8 mouse cellular contexts compared by ENCODE assay signal in the genomic region with DNA sequence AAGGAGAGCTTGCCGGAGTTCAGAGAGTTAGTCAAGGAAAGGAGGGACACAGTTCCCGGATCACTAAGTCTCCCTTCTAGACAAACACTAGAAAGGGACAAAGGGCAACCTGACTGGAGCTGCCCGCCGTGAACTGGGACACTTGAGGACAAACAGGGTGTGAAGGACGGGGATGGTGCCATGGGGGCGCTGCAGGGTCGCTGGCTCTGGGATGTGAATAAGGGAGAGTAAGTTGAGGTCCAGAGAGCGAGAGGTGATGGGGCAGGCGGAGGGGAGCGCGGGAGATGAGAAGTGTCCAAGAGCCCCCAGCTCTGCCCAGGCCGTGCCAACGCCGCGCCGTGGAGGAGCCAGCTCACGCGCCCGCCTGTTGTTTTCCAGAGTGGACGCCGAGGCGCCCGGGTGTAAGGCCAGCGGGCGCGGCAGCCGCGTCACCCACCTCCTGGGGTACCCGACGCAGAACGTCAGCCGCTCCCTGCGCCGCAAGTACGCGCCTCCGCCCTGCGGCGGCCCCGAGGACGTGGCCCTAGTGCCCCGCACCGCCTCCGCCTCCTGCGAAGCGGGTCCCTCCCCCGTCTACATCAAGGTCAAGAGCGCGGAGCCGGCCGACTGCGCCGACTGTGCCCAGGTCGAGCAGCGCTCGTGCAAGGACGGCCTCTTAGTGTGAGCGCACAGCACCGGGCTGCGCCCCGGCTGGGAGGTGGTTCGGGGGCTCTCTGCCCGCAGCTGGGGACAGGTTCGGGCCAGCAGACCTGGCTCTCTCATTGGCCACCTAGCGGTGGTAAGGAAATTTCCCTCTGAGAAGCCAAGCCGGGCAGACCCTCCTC. TPM values are rescaled to one million over a fixed set of nuclear protein-coding genes. Genes with fewer than 3 reads are reported as not detected.
DNase-seq lines count a peak whose midpoint lies in the region; ATAC-seq and TF ChIP-seq lines count a peak whose summit lies in the region.

No protein-coding gene starts in this region.

- peak overlapping the region; percentile 51; the same call in 1 of the 2 replicates for H3K9ac ChIP-seq in ES-Bruce4 (ENCODE audit: low read depth, poor library complexity, severe bottlenecking)
- peak overlapping the region; percentile 53 for H3K9ac ChIP-seq in lung, embryonic 15.5 days

- under 1% methylated on average over 65 of the region's 66 CpGs for WGBS in hindbrain, embryonic 10.5 days
- WGBS in lung, embryonic 15.5 days = under 1% methylated on average over 62 of the region's 66 CpGs
- WGBS in olfactory bulb, adult 2 months = under 1% methylated on average over 66 of the region's 66 CpGs

- peak overlapping the region; percentile 98 for H3K4me2 ChIP-seq in lung, embryonic 15.5 days

- no peaks in the 10 kb centered on the region for H3K9me3 ChIP-seq in ES-Bruce4 (replicated peaks; ENCODE audit: control insufficient read depth, insufficient read depth, low read length, poor library complexity, severe bottlenecking)
- no peaks in the 10 kb centered on the region for H3K9me3 ChIP-seq in hindbrain, embryonic 10.5 days
- H3K9me3 ChIP-seq in lung, embryonic 15.5 days = no peaks in the 10 kb centered on the region

- H3K4me1 ChIP-seq in ES-Bruce4 (ENCODE audit: control insufficient read depth, insufficient read depth, low read length) = no peaks in the 10 kb centered on the region
- peaks cover 25% of the 10 kb centered on the region for H3K4me1 ChIP-seq in hindbrain, embryonic 10.5 days (replicated peaks)
- peaks cover 15% of the 10 kb centered on the region; the same call in 1 of the 2 replicates for H3K4me1 ChIP-seq in lung, embryonic 15.5 days
- H3K4me1 ChIP-seq in olfactory bulb, adult 2 months (ENCODE audit: control insufficient read depth, insufficient read depth, low read length) = peaks cover 12% of the 10 kb centered on the region

- DNase-seq in cerebellum, adult 18-20 months = peak; percentile 62 to 71
- DNase-seq in hindbrain, embryonic 10.5 days (ENCODE audit: low spot score) = peak; percentile 82
- peak; percentile 38 for DNase-seq in layer of hippocampus, adult 9-11 months
- DNase-seq in thymus, postnatal 0 days (ENCODE audit: low spot score) = peak; percentile 59

- no peaks in the 10 kb centered on the region; the same call in 1 of the 2 replicates for H3K27me3 ChIP-seq in ES-Bruce4 (ENCODE audit: control insufficient read depth, insufficient read depth, low read length, poor library complexity, severe bottlenecking)
- H3K27me3 ChIP-seq in hindbrain, embryonic 10.5 days (ENCODE audit: insufficient read depth, poor library complexity, severe bottlenecking) = peaks cover 71% of the 10 kb centered on the region
- H3K27me3 ChIP-seq in lung, embryonic 15.5 days = peaks cover 41% of the 10 kb centered on the region

- peak; percentile 52 for TF ChIP-seq CTCF in ES-Bruce4 (IDR thresholded peaks at IDR 0.05; ENCODE audit: low read depth, low read length)
- no peak for TF ChIP-seq CTCF in olfactory bulb, adult 2 months (IDR thresholded peaks at IDR 0.05; ENCODE audit: insufficient read depth, low read depth, low read length)

- TF ChIP-seq EP300 in ES-Bruce4 (IDR thresholded peaks at IDR 0.05; ENCODE audit: insufficient read depth, low read depth, low read length) = no peak

- peak overlapping the region; percentile 70 for H3K4me3 ChIP-seq in ES-Bruce4 (ENCODE audit: low read depth, low read length)
- H3K4me3 ChIP-seq in hindbrain, embryonic 10.5 days = peak overlapping the region; percentile 78
- H3K4me3 ChIP-seq in lung, embryonic 15.5 days = peak overlapping the region; percentile 63
- H3K4me3 ChIP-seq in olfactory bulb, adult 2 months (ENCODE audit: insufficient read depth, low read depth, low read length) = peak overlapping the region; percentile 65

- H3K27ac ChIP-seq in ES-Bruce4 (ENCODE audit: insufficient read depth, low read length) = no peak overlapping the region
- H3K27ac ChIP-seq in hindbrain, embryonic 10.5 days = peak overlapping the region; percentile 85
- peak overlapping the region; percentile 18; the same call in 1 of the 2 replicates for H3K27ac ChIP-seq in lung, embryonic 15.5 days
- H3K27ac ChIP-seq in olfactory bulb, adult 2 months (ENCODE audit: insufficient read depth, low read depth, low read length) = peak overlapping the region; percentile 6; the same call in 1 of the 2 replicates

- no peak for TF ChIP-seq POLR2A in ES-Bruce4 (IDR thresholded peaks at IDR 0.05; ENCODE audit: insufficient read depth, low read length)
- TF ChIP-seq POLR2A in olfactory bulb, adult 2 months (IDR thresholded peaks at IDR 0.05; ENCODE audit: insufficient read depth, low read depth, low read length) = peak; percentile 38; the same call in 1 of the 2 replicates

- ATAC-seq in frontal cortex, adult (ENCODE audit: low TSS enrichment) = peak; percentile 89
- peak; percentile 79 for ATAC-seq in lung, embryonic 15.5 days (ENCODE audit: borderline replicate concordance, extremely low read depth, low FRiP score, low TSS enrichment)

- no peaks in the 10 kb centered on the region for H3K36me3 ChIP-seq in ES-Bruce4 (ENCODE audit: control insufficient read depth, insufficient read depth, low read length, poor library complexity, severe bottlenecking)
- H3K36me3 ChIP-seq in hindbrain, embryonic 10.5 days = no peaks in the 10 kb centered on the region
- no peaks in the 10 kb centered on the region for H3K36me3 ChIP-seq in lung, embryonic 15.5 days

RNA-seq across cellular contexts. Expression of a gene that starts 7.1 kb away (rescaled TPM):
- polyA plus RNA-seq in ES-Bruce4 (2011; ENCODE audit: insufficient read depth, insufficient read length, low read depth, missing spikeins) = 0.37 TPM in 1 of 2 replicates, not detected in the other
- 0.15 TPM in 1 of 2 replicates, not detected in the other for polyA plus RNA-seq in hindbrain, embryonic 10.5 days (2016; fragmentation: Nextera tagmentation; extraction: Ambion mirVana)
- polyA plus RNA-seq in lung, embryonic 15.5 days (2015; fragmentation: Nextera tagmentation; extraction: Ambion mirVana) = 0.24 and 0.47 TPM in 2 replicates
- polyA plus RNA-seq in olfactory bulb, adult 2 months (2012; ENCODE audit: insufficient read depth, insufficient read length, low replicate concordance, missing spikeins) = not detected in 2 replicates
- polyA plus RNA-seq in thymus, postnatal 0 days (2015; fragmentation: Nextera tagmentation; extraction: Ambion mirVana) = 2.4 and 3.2 TPM in 2 replicates

RNA-seq across cellular contexts. Expression of a gene that starts 27.5 kb away (rescaled TPM):
- polyA plus RNA-seq in ES-Bruce4 (2011; ENCODE audit: insufficient read depth, insufficient read length, low read depth, missing spikeins) = not detected in 2 replicates
- polyA plus RNA-seq in hindbrain, embryonic 10.5 days (2016; fragmentation: Nextera tagmentation; extraction: Ambion mirVana) = 0.12 TPM in 1 of 2 replicates, not detected in the other
- 0.09 TPM in 1 of 2 replicates, not detected in the other for polyA plus RNA-seq in lung, embryonic 15.5 days (2015; fragmentation: Nextera tagmentation; extraction: Ambion mirVana)
- polyA plus RNA-seq in olfactory bulb, adult 2 months (2012; ENCODE audit: insufficient read depth, insufficient read length, low replicate concordance, missing spikeins) = not detected in 2 replicates
- 1.9 and 2.0 TPM in 2 replicates for polyA plus RNA-seq in thymus, postnatal 0 days (2015; fragmentation: Nextera tagmentation; extraction: Ambion mirVana)

RNA-seq across cellular contexts. Expression of a gene that starts 39.5 kb away (rescaled TPM):
- not detected in 2 replicates for polyA plus RNA-seq in ES-Bruce4 (2011; ENCODE audit: insufficient read depth, insufficient read length, low read depth, missing spikeins)
- 0.21 TPM in 1 of 2 replicates, not detected in the other for polyA plus RNA-seq in hindbrain, embryonic 10.5 days (2016; fragmentation: Nextera tagmentation; extraction: Ambion mirVana)
- polyA plus RNA-seq in lung, embryonic 15.5 days (2015; fragmentation: Nextera tagmentation; extraction: Ambion mirVana) = not detected in 2 replicates
- not detected in 2 replicates for polyA plus RNA-seq in olfactory bulb, adult 2 months (2012; ENCODE audit: insufficient read depth, insufficient read length, low replicate concordance, missing spikeins)
- 0.16 TPM in 1 of 2 replicates, not detected in the other for polyA plus RNA-seq in thymus, postnatal 0 days (2015; fragmentation: Nextera tagmentation; extraction: Ambion mirVana)

RNA-seq across cellular contexts. Expression of a gene that starts 42.3 kb away (rescaled TPM):
- 2.1 and 2.3 TPM in 2 replicates for polyA plus RNA-seq in ES-Bruce4 (2011; ENCODE audit: insufficient read depth, insufficient read length, low read depth, missing spikeins)
- 2.4 and 3.6 TPM in 2 replicates for polyA plus RNA-seq in hindbrain, embryonic 10.5 days (2016; fragmentation: Nextera tagmentation; extraction: Ambion mirVana)
- polyA plus RNA-seq in lung, embryonic 15.5 days (2015; fragmentation: Nextera tagmentation; extraction: Ambion mirVana) = 8.1 and 10.7 TPM in 2 replicates
- not detected in 2 replicates for polyA plus RNA-seq in olfactory bulb, adult 2 months (2012; ENCODE audit: insufficient read depth, insufficient read length, low replicate concordance, missing spikeins)
- 1.6 and 1.9 TPM in 2 replicates for polyA plus RNA-seq in thymus, postnatal 0 days (2015; fragmentation: Nextera tagmentation; extraction: Ambion mirVana)
